Mouse (Mus musculus) MEL (cell line): ENCODE results near the gene Adsl.

Experiments
- POLR2A ChIP-seq, 2 experiments: IDR thresholded peaks; 2 replicates each; pipeline ENCODE4 v1.6.1; 2011 to 2012; ENCODE audit warnings: low read length in 2 of 2, mild to moderate bottlenecking in 2 of 2, control low read depth in 1 of 2, improper control_type of control experiment in 1 of 2, low read depth in 1 of 2, moderate library complexity in 1 of 2; ENCODE audit not compliant: control insufficient read depth in 1 of 2, insufficient read depth in 1 of 2, poor library complexity in 1 of 2
- SMC3 ChIP-seq: IDR thresholded peaks from 2 replicates; pipeline ENCODE4 v1.6.1; 2011; ENCODE audit warnings: low read depth, low read length, improper control_type of control experiment

GRCm38 (mm10) chr15:81000419-81001138 lies 52.3 kb downstream of the Adsl start:
- TF ChIP-seq SMC3 (no peak), POLR2A (IDR thresholded peaks at IDR 0.05; ENCODE audit: control insufficient read depth in 1 of 2, insufficient read depth in 1 of 2, low read depth in 1 of 2, low read length in 2 of 2, poor library complexity in 1 of 2) (peak in 1 of 2 experiments; percentile 29; a peak in 1 of 4 replicates)
